11 mouse cellular contexts compared by ENCODE assay signal in the genomic region with DNA sequence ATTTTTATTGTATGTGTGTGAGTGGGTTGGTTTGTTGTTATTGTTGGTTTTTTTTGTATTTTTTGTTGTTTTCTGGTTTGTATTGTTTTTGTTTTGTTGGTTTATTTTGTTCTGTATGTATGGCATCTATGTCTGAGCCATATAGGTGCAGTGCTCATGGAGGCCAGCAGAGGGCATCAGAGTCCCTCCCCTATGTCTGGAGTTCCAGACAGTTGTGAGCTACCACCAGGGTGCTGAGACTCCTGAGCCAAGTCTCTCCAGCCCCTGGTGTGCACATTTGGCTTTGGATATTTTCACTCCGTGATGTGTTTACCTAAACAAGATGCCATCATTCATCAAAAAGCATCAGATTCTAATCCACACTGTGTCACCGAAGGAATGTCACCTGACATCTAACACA. TPM values are rescaled to one million over a fixed set of nuclear protein-coding genes. Genes with fewer than 3 reads are reported as not detected.
A peak's percentile ranks its signal among the peaks of the same experiment; 100 is the strongest.
DNase-seq lines count a peak whose midpoint lies in the region; ATAC-seq lines count a peak whose summit lies in the region.
"Had no signal": no experiment of that assay in that cellular context is flagged by ENCODE, and none has a peak within 500 bp of the region (broad histone marks: within the 10 kb centered on the region; RNA-seq: fewer than 3 reads in every experiment).

No protein-coding gene starts in this region.

- no peak overlapping the region for H3K4me3 ChIP-seq in hindbrain, embryonic 10.5 days
- no peak overlapping the region for H3K4me3 ChIP-seq in hindbrain, embryonic 16.5 days (ENCODE audit: low read length)
- H3K4me3 ChIP-seq: embryonic facial prominence, embryonic 13.5 days; limb, embryonic 15.5 days; stomach, embryonic 15.5 days had no signal

- no peaks in the 10 kb centered on the region for H3K4me1 ChIP-seq in hindbrain, embryonic 10.5 days (replicated peaks)
- H3K4me1 ChIP-seq in hindbrain, embryonic 16.5 days (ENCODE audit: control insufficient read depth, insufficient read depth, low read depth, low read length): no peaks in the 10 kb centered on the region
- H3K4me1 ChIP-seq: embryonic facial prominence, embryonic 13.5 days; limb, embryonic 15.5 days; stomach, embryonic 15.5 days had no signal

- H3K36me3 ChIP-seq in hindbrain, embryonic 10.5 days: no peaks in the 10 kb centered on the region
- H3K36me3 ChIP-seq in hindbrain, embryonic 16.5 days (ENCODE audit: control insufficient read depth, insufficient read depth, low read length): no peaks in the 10 kb centered on the region
- H3K36me3 ChIP-seq: embryonic facial prominence, embryonic 13.5 days; limb, embryonic 15.5 days; stomach, embryonic 15.5 days had no signal

- no peak overlapping the region for H3K27ac ChIP-seq in hindbrain, embryonic 10.5 days
- no peak overlapping the region for H3K27ac ChIP-seq in hindbrain, embryonic 16.5 days (ENCODE audit: low read depth, low read length)
- H3K27ac ChIP-seq: embryonic facial prominence, embryonic 13.5 days; limb, embryonic 15.5 days; stomach, embryonic 15.5 days had no signal

- H3K9ac ChIP-seq in hindbrain, embryonic 16.5 days (ENCODE audit: low read depth, low read length): no peak overlapping the region
- H3K9ac ChIP-seq: embryonic facial prominence, embryonic 13.5 days; limb, embryonic 15.5 days; stomach, embryonic 15.5 days had no signal

- WGBS in hindbrain, embryonic 10.5 days: 90% methylated on average over 2 of the region's 2 CpGs
- 80% methylated on average over 2 of the region's 2 CpGs for WGBS in hindbrain, embryonic 16.5 days

- no peak overlapping the region for H3K4me2 ChIP-seq in hindbrain, embryonic 16.5 days (ENCODE audit: low read length)
- H3K4me2 ChIP-seq: embryonic facial prominence, embryonic 13.5 days; limb, embryonic 15.5 days; stomach, embryonic 15.5 days had no signal

- H3K9me3 ChIP-seq in hindbrain, embryonic 10.5 days: peaks cover 6% of the 10 kb centered on the region; the same call in 1 of the 2 replicates
- H3K9me3 ChIP-seq in hindbrain, embryonic 16.5 days (ENCODE audit: control insufficient read depth, low read length): no peaks in the 10 kb centered on the region
- H3K9me3 ChIP-seq: embryonic facial prominence, embryonic 13.5 days; limb, embryonic 15.5 days; stomach, embryonic 15.5 days had no signal

- DNase-seq in hindbrain, embryonic 10.5 days (ENCODE audit: low spot score): peak; percentile 24
- peak; percentile 3 for DNase-seq in urinary bladder, postnatal 14 days (ENCODE audit: low spot score)
- no peak for DNase-seq in urinary bladder, postnatal 25 days (ENCODE audit: low spot score)
- peak; percentile 51 to 65 for DNase-seq in cerebellum, postnatal 14 days
- peak; percentile 8 for DNase-seq in lung, postnatal 10 days
- DNase-seq in frontal cortex, postnatal 25 days (ENCODE audit: low spot score in 2 of 2): no peak
- no peak for DNase-seq in gastrocnemius, adult 8-10 months (ENCODE audit: low spot score in 2 of 2)

- ATAC-seq in hindbrain, embryonic 16.5 days: no peak

- no peaks in the 10 kb centered on the region for H3K27me3 ChIP-seq in hindbrain, embryonic 10.5 days (ENCODE audit: insufficient read depth, poor library complexity, severe bottlenecking)
- H3K27me3 ChIP-seq in hindbrain, embryonic 16.5 days (replicated peaks; ENCODE audit: control insufficient read depth, insufficient read depth, low read length): no peaks in the 10 kb centered on the region
- H3K27me3 ChIP-seq: embryonic facial prominence, embryonic 13.5 days; limb, embryonic 15.5 days; stomach, embryonic 15.5 days had no signal

RNA-seq across cellular contexts. Expression of a gene that starts 59.2 kb away (rescaled TPM):
- 10.2 and 13.2 TPM in 2 replicates for polyA plus RNA-seq in hindbrain, embryonic 10.5 days (2016; fragmentation: Nextera tagmentation; extraction: Ambion mirVana)
- 6.1 and 7.0 TPM in 2 replicates for polyA plus RNA-seq in hindbrain, embryonic 16.5 days (2015; fragmentation: Nextera tagmentation; extraction: Ambion mirVana)
- total RNA-seq in gastrocnemius, adult 8-10 months (2022): 10 to 100 TPM; 21.2 to 26.8 (median 24.0) TPM

Comparison
In these comparisons a context has a peak if more than half of its experiments do, and no peak if none do; other contexts are left out.
1. DNase-seq: peak in hindbrain, embryonic 10.5 days (single experiment), urinary bladder, postnatal 14 days (single experiment), cerebellum, postnatal 14 days (2 of 2) and lung, postnatal 10 days (single experiment); none in urinary bladder, postnatal 25 days (single experiment), frontal cortex, postnatal 25 days (0 of 2) and gastrocnemius, adult 8-10 months (0 of 2).